Mouse (Mus musculus): Measurements from ENCODE around the gene Crybb2. TPM values are rescaled to one million over a fixed set of nuclear protein-coding genes. Genes with fewer than 3 reads are reported as not detected.

Gene Crybb2
- total RNA-seq, 2 experiments from 2014 or later: not detected

GRCm38 (mm10) chr5:113105481-113105880, 35.6 kb upstream of the Crybb2 start:
- peak overlapping the region; percentile 87 for H3K27ac ChIP-seq
- intact Hi-C loops (cut with DNase I): no loop called here
- no peak for TF ChIP-seq CTCF (IDR thresholded peaks at IDR 0.05)
- no peak overlapping the region for H3K4me3 ChIP-seq
- DNase-seq: peak; percentile 45

GRCm38 (mm10) chr5:113105035-113105434, 35.1 kb upstream of the Crybb2 start:
- peak overlapping the region; percentile 87 for H3K27ac ChIP-seq
- TF ChIP-seq CTCF (IDR thresholded peaks at IDR 0.05): no peak
- DNase-seq: peak; percentile 57
- no peak overlapping the region for H3K4me3 ChIP-seq
- intact Hi-C loops (cut with DNase I): no loop called here

GRCm38 (mm10) chr5:113102455-113102854, 32.5 kb upstream of the Crybb2 start:
- Histone ChIP-seq H3K27ac (no peak overlapping the region), H3K4me3 (no peak overlapping the region)
- DNase-seq: no peak
- intact Hi-C loops (cut with DNase I): no loop called here
- no peak for TF ChIP-seq CTCF (IDR thresholded peaks at IDR 0.05)

GRCm38 (mm10) chr5:113101457-113101856, 31.5 kb upstream of the Crybb2 start:
- TF ChIP-seq CTCF (IDR thresholded peaks at IDR 0.05): no peak
- no peak for DNase-seq
- no peak overlapping the region for H3K27ac ChIP-seq
- H3K4me3 ChIP-seq: no peak overlapping the region
- intact Hi-C loops (cut with DNase I): loop anchor here (2.0 kb wide), 1 partner anchor 125 kb away; the partner anchor contains the start of gene Tmem211

GRCm38 (mm10) chr5:113100422-113100821, 30.5 kb upstream of the Crybb2 start:
- DNase-seq: no peak
- Histone ChIP-seq H3K27ac (peak overlapping the region; percentile 20; the same call in 1 of the 2 replicates), H3K4me3 (no peak overlapping the region)
- TF ChIP-seq CTCF (IDR thresholded peaks at IDR 0.05): no peak
- intact Hi-C loops (cut with DNase I): loop anchor here (2.0 kb wide), 1 partner anchor 126 kb away; the partner anchor contains the start of gene Tmem211

- TF ChIP-seq CTCF (IDR thresholded peaks at IDR 0.05): no peak
- Histone ChIP-seq H3K27ac (0 out of 2 replicates have a peak overlapping the region, but pooled peaks have one; percentile 12), H3K4me3 (no peak overlapping the region)
- peak; percentile 91 for DNase-seq
- intact Hi-C loops (cut with DNase I): loop anchor here (1.0 kb wide), 1 partner anchor 56 kb away; no protein-coding TSS in a partner anchor
Measured at GRCm38 (mm10) chr5:113099546-113099945, 29.6 kb upstream of the Crybb2 start.

- DNase-seq: no peak
- no peak overlapping the region for H3K4me3 ChIP-seq
- intact Hi-C loops (cut with DNase I): no loop called here
- no peak for TF ChIP-seq CTCF (IDR thresholded peaks at IDR 0.05)
- H3K27ac ChIP-seq: no peak overlapping the region
Measured at GRCm38 (mm10) chr5:113097551-113097950, 27.6 kb upstream of the Crybb2 start.

GRCm38 (mm10) chr5:113095456-113095855, 25.5 kb upstream of the Crybb2 start:
- intact Hi-C loops (cut with DNase I): no loop called here
- no peak for DNase-seq
- no peak overlapping the region for H3K27ac ChIP-seq
- no peak overlapping the region for H3K4me3 ChIP-seq
- no peak for TF ChIP-seq CTCF (IDR thresholded peaks at IDR 0.05)

GRCm38 (mm10) chr5:113092406-113092805, 22.5 kb upstream of the Crybb2 start:
- intact Hi-C loops (cut with DNase I): no loop called here

GRCm38 (mm10) chr5:113091162-113091561, 21.2 kb upstream of the Crybb2 start:
- intact Hi-C loops (cut with DNase I): no loop called here
- peak; percentile 75 for TF ChIP-seq CTCF (IDR thresholded peaks at IDR 0.05)
- DNase-seq: peak; percentile 56
- Histone ChIP-seq H3K4me3 (no peak overlapping the region), H3K27ac (no peak overlapping the region)

More at GRCm38 (mm10) chr5:113092406-113092805, 22.5 kb upstream of the Crybb2 start:
- Histone ChIP-seq H3K27ac (no peak overlapping the region), H3K4me3 (no peak overlapping the region)
- no peak for DNase-seq
- TF ChIP-seq CTCF (IDR thresholded peaks at IDR 0.05): no peak

GRCm38 (mm10) chr5:113090750-113091149, 20.8 kb upstream of the Crybb2 start:
- DNase-seq: no peak
- no peak for TF ChIP-seq CTCF (IDR thresholded peaks at IDR 0.05)
- Histone ChIP-seq H3K27ac (0 out of 2 replicates have a peak overlapping the region, but pooled peaks have one; percentile 6), H3K4me3 (no peak overlapping the region)
- intact Hi-C loops (cut with DNase I): no loop called here

- no peak for DNase-seq
- no peak overlapping the region for H3K4me3 ChIP-seq
- TF ChIP-seq CTCF (IDR thresholded peaks at IDR 0.05): no peak
Measured at GRCm38 (mm10) chr5:113090077-113090690, 20.3 kb upstream of the Crybb2 start.

GRCm38 (mm10) chr5:113087465-113087864, 17.5 kb upstream of the Crybb2 start:
- H3K27ac ChIP-seq: no peak overlapping the region
- intact Hi-C loops (cut with DNase I): no loop called here
- H3K4me3 ChIP-seq: no peak overlapping the region
- TF ChIP-seq CTCF (IDR thresholded peaks at IDR 0.05): no peak
- no peak for DNase-seq

More at GRCm38 (mm10) chr5:113090077-113090690, 20.3 kb upstream of the Crybb2 start:
- intact Hi-C loops (cut with DNase I): no loop called here
- 0 out of 2 replicates have a peak overlapping the region, but pooled peaks have one; percentile 6 for H3K27ac ChIP-seq

- Histone ChIP-seq H3K27ac (no peak overlapping the region), H3K4me3 (no peak overlapping the region)
- intact Hi-C loops (cut with DNase I): no loop called here
- DNase-seq: no peak
- TF ChIP-seq CTCF (IDR thresholded peaks at IDR 0.05): no peak
Measured at GRCm38 (mm10) chr5:113086990-113087389, 17.1 kb upstream of the Crybb2 start.

All from gastrocnemius, adult 2 months (tissue).